In the genomic region with DNA sequence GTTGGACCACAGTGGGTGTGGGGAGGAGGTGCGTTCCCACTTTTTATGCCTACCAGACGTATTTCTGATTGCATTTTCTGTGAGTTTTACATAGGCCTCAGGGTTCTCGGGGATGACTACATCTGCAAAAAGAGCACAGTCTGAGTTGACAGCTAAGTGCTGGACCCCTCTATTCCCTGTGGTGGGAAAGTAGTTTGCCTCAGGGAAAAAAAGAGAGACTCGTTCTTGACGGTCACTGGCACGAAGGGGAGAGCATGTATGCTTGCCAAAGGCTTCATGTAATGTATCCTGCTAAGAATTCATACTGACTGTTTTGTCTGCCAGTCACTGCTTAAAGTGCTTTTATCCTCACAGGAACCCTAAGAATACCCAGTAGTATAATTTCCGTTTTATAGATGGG, we compare ENCODE assay signal across 26 mouse cellular contexts. TPM values are rescaled to one million over a fixed set of nuclear protein-coding genes. Genes with fewer than 3 reads are reported as not detected.
A peak's percentile ranks its signal among the peaks of the same experiment; 100 is the strongest.
DNase-seq lines count a peak whose midpoint lies in the region; ATAC-seq and TF ChIP-seq lines count a peak whose summit lies in the region.
"Had no signal": no experiment of that assay in that cellular context is flagged by ENCODE, and none has a peak within 500 bp of the region (broad histone marks: within the 10 kb centered on the region; RNA-seq: fewer than 3 reads in every experiment).

No protein-coding gene starts in this region.

- H3K4me3 ChIP-seq in gastrocnemius, adult 2 months: no peak overlapping the region
- H3K4me3 ChIP-seq in hindbrain, postnatal 0 days (ENCODE audit: low read length): no peak overlapping the region
- no peak overlapping the region for H3K4me3 ChIP-seq in hindbrain, embryonic 11.5 days (ENCODE audit: low read depth, low read length)
- no peak overlapping the region for H3K4me3 ChIP-seq in midbrain, embryonic 11.5 days (ENCODE audit: low read depth, low read length)
- no peak overlapping the region for H3K4me3 ChIP-seq in midbrain, embryonic 15.5 days
- H3K4me3 ChIP-seq in bone marrow, adult 2 months (replicated peaks; ENCODE audit: control insufficient read depth, low read depth, low read length): no peak overlapping the region
- H3K4me3 ChIP-seq: embryonic facial prominence, embryonic 13.5 days; embryonic facial prominence, embryonic 15.5 days; erythroblast, embryonic 14.5 days; forebrain, embryonic 10.5 days; forebrain, embryonic 12.5 days had no signal

- H3K9me3 ChIP-seq in hindbrain, postnatal 0 days (ENCODE audit: low read length): no peaks in the 10 kb centered on the region
- H3K9me3 ChIP-seq in hindbrain, embryonic 11.5 days (ENCODE audit: control insufficient read depth, low read length): no peaks in the 10 kb centered on the region
- H3K9me3 ChIP-seq in midbrain, embryonic 11.5 days (ENCODE audit: control insufficient read depth, low read length): no peaks in the 10 kb centered on the region
- H3K9me3 ChIP-seq in midbrain, embryonic 15.5 days: no peaks in the 10 kb centered on the region
- H3K9me3 ChIP-seq: embryonic facial prominence, embryonic 13.5 days; embryonic facial prominence, embryonic 15.5 days; forebrain, embryonic 12.5 days had no signal

- H3K36me3 ChIP-seq in hindbrain, postnatal 0 days (ENCODE audit: insufficient read depth, low read length): peaks cover 28% of the 10 kb centered on the region
- H3K36me3 ChIP-seq in hindbrain, embryonic 11.5 days (ENCODE audit: control insufficient read depth, insufficient read depth, low read length): no peaks in the 10 kb centered on the region
- H3K36me3 ChIP-seq in midbrain, embryonic 11.5 days (ENCODE audit: control insufficient read depth, insufficient read depth, low read length): no peaks in the 10 kb centered on the region
- peaks cover 14% of the 10 kb centered on the region; the same call in 1 of the 2 replicates for H3K36me3 ChIP-seq in midbrain, embryonic 15.5 days (replicated peaks)
- H3K36me3 ChIP-seq: forebrain, embryonic 10.5 days; forebrain, embryonic 12.5 days had no signal

- no peak for TF ChIP-seq POLR2A in bone marrow, adult 2 months (IDR thresholded peaks at IDR 0.05; ENCODE audit: borderline replicate concordance, control insufficient read depth, low read depth, low read length)

- peak; percentile 53; the same call in 1 of the 2 replicates for ATAC-seq in hindbrain, postnatal 0 days
- ATAC-seq in hindbrain, embryonic 11.5 days (ENCODE audit: low FRiP score): no peak
- no peak for ATAC-seq in midbrain, embryonic 11.5 days (ENCODE audit: low FRiP score)
- ATAC-seq in midbrain, embryonic 15.5 days (replicated peaks): no peak
- ATAC-seq: forebrain, embryonic 14.5 days; forebrain, embryonic 16.5 days had no signal

- no peaks in the 10 kb centered on the region for H3K27me3 ChIP-seq in hindbrain, postnatal 0 days (ENCODE audit: insufficient read depth, low read length)
- H3K27me3 ChIP-seq in hindbrain, embryonic 11.5 days (ENCODE audit: control insufficient read depth, insufficient read depth, low read length): no peaks in the 10 kb centered on the region
- H3K27me3 ChIP-seq in midbrain, embryonic 11.5 days (ENCODE audit: control insufficient read depth, insufficient read depth, low read length): no peaks in the 10 kb centered on the region
- H3K27me3 ChIP-seq in midbrain, embryonic 15.5 days (replicated peaks): no peaks in the 10 kb centered on the region
- H3K27me3 ChIP-seq: embryonic facial prominence, embryonic 13.5 days; embryonic facial prominence, embryonic 15.5 days; forebrain, embryonic 12.5 days had no signal

- intact Hi-C loops in gastrocnemius, adult 2 months (cut with DNase I): no loop called here

- H3K4me2 ChIP-seq in hindbrain, postnatal 0 days (ENCODE audit: low read depth, low read length): no peak overlapping the region
- no peak overlapping the region for H3K4me2 ChIP-seq in hindbrain, embryonic 11.5 days (replicated peaks; ENCODE audit: low read depth, low read length)
- H3K4me2 ChIP-seq in midbrain, embryonic 11.5 days: no peak overlapping the region
- no peak overlapping the region for H3K4me2 ChIP-seq in midbrain, embryonic 15.5 days
- H3K4me2 ChIP-seq: embryonic facial prominence, embryonic 13.5 days; embryonic facial prominence, embryonic 15.5 days; forebrain, embryonic 12.5 days had no signal

- H3K27ac ChIP-seq in gastrocnemius, adult 2 months: peak overlapping the region; percentile 57; the same call in 1 of the 2 replicates
- no peak overlapping the region for H3K27ac ChIP-seq in hindbrain, postnatal 0 days
- no peak overlapping the region for H3K27ac ChIP-seq in hindbrain, embryonic 11.5 days (ENCODE audit: low read depth, low read length)
- H3K27ac ChIP-seq in midbrain, embryonic 11.5 days (ENCODE audit: low read depth, low read length): no peak overlapping the region
- no peak overlapping the region for H3K27ac ChIP-seq in midbrain, embryonic 15.5 days
- peak overlapping the region; percentile 54 for H3K27ac ChIP-seq in bone marrow, adult 2 months (ENCODE audit: control insufficient read depth, insufficient read depth, low read depth, low read length, poor library complexity)
- H3K27ac ChIP-seq: embryonic facial prominence, embryonic 13.5 days; embryonic facial prominence, embryonic 15.5 days; forebrain, embryonic 10.5 days; forebrain, embryonic 12.5 days had no signal

- WGBS in hindbrain, postnatal 0 days: 65% methylated on average over 7 of the region's 7 CpGs
- WGBS in hindbrain, embryonic 11.5 days: 91% methylated on average over 7 of the region's 7 CpGs
- WGBS in midbrain, embryonic 11.5 days: 93% methylated on average over 7 of the region's 7 CpGs
- WGBS in midbrain, embryonic 15.5 days: 87% methylated on average over 7 of the region's 7 CpGs
- WGBS in bone marrow, adult 2 months: 81% methylated on average over 7 of the region's 7 CpGs

- no peaks in the 10 kb centered on the region for H3K4me1 ChIP-seq in hindbrain, postnatal 0 days (ENCODE audit: insufficient read depth, low read length)
- H3K4me1 ChIP-seq in hindbrain, embryonic 11.5 days (replicated peaks; ENCODE audit: control insufficient read depth, insufficient read depth, low read length): no peaks in the 10 kb centered on the region
- H3K4me1 ChIP-seq in midbrain, embryonic 11.5 days (ENCODE audit: control insufficient read depth, insufficient read depth, low read length): no peaks in the 10 kb centered on the region
- no peaks in the 10 kb centered on the region for H3K4me1 ChIP-seq in midbrain, embryonic 15.5 days
- H3K4me1 ChIP-seq in bone marrow, adult 2 months (ENCODE audit: control insufficient read depth, insufficient read depth, low read length): peaks cover 4% of the 10 kb centered on the region; the same call in 1 of the 2 replicates
- H3K4me1 ChIP-seq: embryonic facial prominence, embryonic 15.5 days; forebrain, embryonic 10.5 days; forebrain, embryonic 12.5 days had no signal

- TF ChIP-seq CTCF in gastrocnemius, adult 2 months (IDR thresholded peaks at IDR 0.05): no peak
- no peak for TF ChIP-seq CTCF in hindbrain, postnatal 0 days (IDR thresholded peaks at IDR 0.05; ENCODE audit: low read depth)
- TF ChIP-seq CTCF in bone marrow, adult 2 months (IDR thresholded peaks at IDR 0.05; ENCODE audit: control insufficient read depth, insufficient read depth, low read length): no peak

- no peak for DNase-seq in gastrocnemius, adult 2 months
- DNase-seq in gastrocnemius, postnatal 10 days: no peak
- no peak for DNase-seq in hindbrain, postnatal 0 days (ENCODE audit: low spot score)
- no peak for DNase-seq in hindbrain, embryonic 11.5 days (ENCODE audit: low spot score)
- peak; percentile 28 for DNase-seq in midbrain, embryonic 11.5 days (ENCODE audit: low spot score, missing footprints)
- DNase-seq in embryo, embryonic 9.5 days (ENCODE audit: extremely low spot score): no peak
- DNase-seq: adrenal gland, adult 2 months; adrenal gland, postnatal 10 days; adrenal gland, postnatal 25 days; cerebellum, adult 11-12 months; cerebellum, adult 2 months; cerebellum, adult 9-10 months; cerebellum, postnatal 10 days; cerebellum, postnatal 25 days had no signal

- no peak overlapping the region for H3K9ac ChIP-seq in hindbrain, postnatal 0 days (replicated peaks; ENCODE audit: low read length)
- no peak overlapping the region for H3K9ac ChIP-seq in hindbrain, embryonic 11.5 days (ENCODE audit: low read depth, low read length)
- H3K9ac ChIP-seq in midbrain, embryonic 11.5 days (ENCODE audit: low read length): no peak overlapping the region
- H3K9ac ChIP-seq in midbrain, embryonic 15.5 days: no peak overlapping the region
- H3K9ac ChIP-seq: embryonic facial prominence, embryonic 13.5 days; embryonic facial prominence, embryonic 15.5 days; forebrain, embryonic 12.5 days had no signal

RNA-seq across cellular contexts. Expression of a gene that starts 23.8 kb away (rescaled TPM):
- total RNA-seq in gastrocnemius, adult 2 months (2021): under 1 TPM; 0.23 to 0.36 TPM
- total RNA-seq in gastrocnemius, postnatal 10 days (2021): under 1 TPM; 0.54 to 0.72 TPM
- not detected in 2 replicates for total RNA-seq in hindbrain, postnatal 0 days (2014; rRNA removed)
- polyA plus RNA-seq in hindbrain, postnatal 0 days (2015; fragmentation: Nextera tagmentation; extraction: Ambion mirVana): 0.06 and 0.08 TPM in 2 replicates
- polyA plus RNA-seq in hindbrain, embryonic 11.5 days (2014; fragmentation: Nextera tagmentation; extraction: Ambion mirVana): 0.11 TPM in 1 of 2 replicates, not detected in the other
- polyA plus RNA-seq in midbrain, embryonic 11.5 days (2014; fragmentation: Nextera tagmentation; extraction: Ambion mirVana): 0.06 TPM in 1 of 2 replicates, not detected in the other
- polyA plus RNA-seq in midbrain, embryonic 15.5 days (2015; fragmentation: Nextera tagmentation; extraction: Ambion mirVana): 0.10 and 0.17 TPM in 2 replicates
- not detected in 2 replicates for polyA plus RNA-seq in bone marrow, adult 2 months (2011; ENCODE audit: insufficient read depth, insufficient read length, low replicate concordance, missing spikeins)
- total RNA-seq: adrenal gland, adult 2 months; adrenal gland, postnatal 25 days; ES-E14; MEL had no signal
- polyA plus RNA-seq: adrenal gland, adult 2 months; cerebellum, adult 2 months; cortical plate, adult 2 months; erythroblast, embryonic 14.5 days; forebrain, embryonic 14.5 days had no signal

Comparison
In these comparisons a context has a peak if more than half of its experiments do, and no peak if none do; other contexts are left out.
1. H3K27ac ChIP-seq: peak in gastrocnemius, adult 2 months (single experiment) and bone marrow, adult 2 months (single experiment); none in hindbrain, postnatal 0 days (single experiment), hindbrain, embryonic 11.5 days (single experiment), midbrain, embryonic 11.5 days (single experiment) and midbrain, embryonic 15.5 days (single experiment).